Mouse (Mus musculus) ES-E14 (cell line): Measurements from ENCODE around the gene Gm28048. TPM values are rescaled to one million over a fixed set of nuclear protein-coding genes. Genes with fewer than 3 reads are reported as not detected.

Experiments used
- DNase-seq: peaks from one replicate; pipeline ENCODE4 v3.0.0-alpha.2; 2013; ENCODE audit warnings: low read depth, low spot score
- H3K27ac ChIP-seq: 2 replicates; pipeline ENCODE4 v1.5.1; 2012; ENCODE audit warnings: low read depth, mild to moderate bottlenecking, low read length, moderate library complexity, mixed read lengths; ENCODE audit not compliant: poor library complexity, insufficient read depth, severe bottlenecking
- H3K36me3 ChIP-seq: 2 replicates; pipeline ENCODE4 v1.6.1; 2012; ENCODE audit warnings: mild to moderate bottlenecking, low read length, moderate library complexity, mixed read lengths; ENCODE audit not compliant: control insufficient read depth, poor library complexity, insufficient read depth, severe bottlenecking
- H3K4me1 ChIP-seq, 2 experiments: fragments of 150-350 bp in 1 of 2; sonication (generic) in 1 of 2; 2 replicates each; pipeline ENCODE4 v1.6.1; 2012; ENCODE audit warnings: low read length in 2 of 2, mild to moderate bottlenecking in 1 of 2, mixed read lengths in 1 of 2; ENCODE audit not compliant: control insufficient read depth in 2 of 2, insufficient read depth in 2 of 2, poor library complexity in 1 of 2
- H3K4me3 ChIP-seq, 2 experiments: fragments of 150-350 bp in 1 of 2; sonication (generic) in 1 of 2; 2 replicates each; pipeline ENCODE4 v1.5.1; 2012; ENCODE audit warnings: low read length in 2 of 2, low read depth in 1 of 2, mild to moderate bottlenecking in 1 of 2, mixed read lengths in 1 of 2; ENCODE audit not compliant: insufficient read depth in 1 of 2, poor library complexity in 1 of 2, severe bottlenecking in 1 of 2
- H3K9ac ChIP-seq: 2 replicates; pipeline ENCODE4 v1.6.1; 2012; ENCODE audit warnings: low read depth, mild to moderate bottlenecking, low read length, mixed read lengths; ENCODE audit not compliant: poor library complexity, insufficient read depth, severe bottlenecking
- H3K9me3 ChIP-seq: fragments of 150-350 bp; sonication (generic); 2 replicates; pipeline ENCODE4 v1.6.1; 2012; ENCODE audit warnings: low read depth, mild to moderate bottlenecking, low read length; ENCODE audit not compliant: control insufficient read depth, insufficient read depth
- CHD2 ChIP-seq: IDR thresholded peaks from 2 replicates; pipeline ENCODE4 v1.6.1; 2014; ENCODE audit warnings: mild to moderate bottlenecking, low read depth, low read length, inconsistent platforms
- HCFC1 ChIP-seq: IDR thresholded peaks from 2 replicates; pipeline ENCODE4 v1.6.1; 2012; ENCODE audit warnings: low read length, inconsistent platforms, borderline replicate concordance; ENCODE audit not compliant: insufficient read depth
- MAFK ChIP-seq: IDR thresholded peaks from 2 replicates; pipeline ENCODE4 v1.6.1; 2014; ENCODE audit warnings: mild to moderate bottlenecking, low read depth, low read length, inconsistent platforms; ENCODE audit not compliant: insufficient read depth
- ZC3H11A ChIP-seq: IDR thresholded peaks from 2 replicates; pipeline ENCODE4 v1.6.1; 2012; ENCODE audit warnings: low read depth, mild to moderate bottlenecking, inconsistent platforms, low read length, borderline replicate concordance
- ZNF384 ChIP-seq: IDR thresholded peaks from 2 replicates; pipeline ENCODE4 v1.6.1; 2012; ENCODE audit warnings: low read depth, low read length, inconsistent platforms
- in situ Hi-C, 2 experiments: fragments of 600-800 bp; cut with MboI; formaldehyde crosslinking; loops; one replicate each; pipeline ENCODE4 v1.15.1; 2025; ENCODE audit warnings: low sequenced_read_pairs in 2 of 2, inconsistent platforms in 1 of 2; ENCODE audit not compliant: unreplicated experiment in 2 of 2
- total RNA-seq: library from RNA; depleted of rRNA; stranded (reverse); fragments of 300-350 nt; gene quantifications from 2 replicates; pipeline ENCODE4 v1.2.3, GENCODE M21; 2012

The Gm28048 gene
- total RNA-seq, 1 experiment: 16.3 TPM

- H3K9me3 ChIP-seq: no peaks in the 10 kb centered on the region
- in situ Hi-C loops: no loop called here
- DNase-seq: no peak
- H3K36me3 ChIP-seq: no peaks in the 10 kb centered on the region
- no peak overlapping the region for H3K27ac ChIP-seq
- H3K4me3 ChIP-seq: no peak overlapping the region
- no peak overlapping the region for H3K9ac ChIP-seq
- H3K4me1 ChIP-seq: no peaks in the 10 kb centered on the region
- no peak for TF ChIP-seq HCFC1
- no peak for TF ChIP-seq ZNF384
- no peak for TF ChIP-seq MAFK
- TF ChIP-seq CHD2: no peak
- TF ChIP-seq ZC3H11A: no peak
Measured at GRCm38 (mm10) chr11:22879645-22880044, 102.2 kb downstream of the Gm28048 start.

GRCm38 (mm10) chr11:22876680-22877330 is 105.1 kb downstream of the Gm28048 start:
- no peak overlapping the region for H3K27ac ChIP-seq
- TF ChIP-seq MAFK (no peak), CHD2 (no peak), ZC3H11A (no peak), HCFC1 (no peak), ZNF384 (no peak)
- no peak overlapping the region for H3K9ac ChIP-seq
- no peaks in the 10 kb centered on the region for H3K9me3 ChIP-seq
- no peak for DNase-seq
- no peaks in the 10 kb centered on the region for H3K36me3 ChIP-seq
- no peak overlapping the region for H3K4me3 ChIP-seq
- in situ Hi-C loops: no loop called here
- H3K4me1 ChIP-seq: peaks cover 0 to 6% of the 10 kb centered on the region in 2 experiments; a peak in 1 of 4 replicates

GRCm38 (mm10) chr11:22875279-22875678 is 106.6 kb downstream of the Gm28048 start:
- H3K4me3 ChIP-seq: no peak overlapping the region
- in situ Hi-C loops: no loop called here
- TF ChIP-seq ZC3H11A (no peak), HCFC1 (no peak), MAFK (no peak), ZNF384 (no peak), CHD2 (no peak)
- H3K36me3 ChIP-seq: no peaks in the 10 kb centered on the region
- H3K4me1 ChIP-seq: peaks cover 0 to 6% of the 10 kb centered on the region in 2 experiments; a peak in 1 of 4 replicates
- no peak for DNase-seq
- no peak overlapping the region for H3K27ac ChIP-seq
- no peaks in the 10 kb centered on the region for H3K9me3 ChIP-seq
- no peak overlapping the region for H3K9ac ChIP-seq

- Histone ChIP-seq H3K9ac (no peak overlapping the region), H3K9me3 (no peaks in the 10 kb centered on the region), H3K4me3 (no peak overlapping the region), H3K4me1 (peaks cover 0 to 6% of the 10 kb centered on the region in 2 experiments; a peak in 1 of 4 replicates), H3K36me3 (no peaks in the 10 kb centered on the region), H3K27ac (no peak overlapping the region)
- TF ChIP-seq CHD2: no peak
- no peak for TF ChIP-seq ZNF384
- TF ChIP-seq ZC3H11A: no peak
- TF ChIP-seq HCFC1: no peak
- TF ChIP-seq MAFK: no peak
- no peak for DNase-seq
- in situ Hi-C loops: no loop called here
Measured at GRCm38 (mm10) chr11:22874747-22875146, 107.1 kb downstream of the Gm28048 start.
